Mouse (Mus musculus): ENCODE measurements around the gene Keap1. TPM values are rescaled to one million over a fixed set of nuclear protein-coding genes. Genes with fewer than 3 reads are reported as not detected.

Gene Keap1
- polyA plus RNA-seq (2014; fragmentation: Illumina TruSeq; extraction: RNeasy Lipid Tissue Mini Kit (QIAGEN cat#74804); ENCODE audit: low read depth, low replicate concordance): 6.6 TPM

GRCm38 (mm10) chr9:21238733-21239464 is at the start of gene Keap1:
Gene Keap1 (minus strand): TSS chr9:21239361.

GRCm38 (mm10) chr9:21287571-21288402 is 48.6 kb upstream of the Keap1 start, which contains the start of gene Kri1:
Gene Kri1 (minus strand): TSS chr9:21287969.

GRCm38 (mm10) chr9:21265000-21265561 is 25.9 kb upstream of the Keap1 start, which contains the start of gene Atg4d:
Gene Atg4d (plus strand): TSS chr9:21265293.

GRCm38 (mm10) chr9:21248326-21248725 is 9.2 kb upstream of the Keap1 start, which contains the start of gene S1pr5:
Gene S1pr5 (minus strand): TSS chr9:21248443.

Other genes starting within 250 kb of the Keap1 start
- 1.0 TPM for gene Mrpl4, start 236.6 kb downstream of the Keap1 start, polyA plus RNA-seq (2014; fragmentation: Illumina TruSeq; extraction: RNeasy Lipid Tissue Mini Kit (QIAGEN cat#74804); ENCODE audit: low read depth, low replicate concordance)
- gene Icam1, start 223.4 kb downstream of the Keap1 start, polyA plus RNA-seq (2014; fragmentation: Illumina TruSeq; extraction: RNeasy Lipid Tissue Mini Kit (QIAGEN cat#74804); ENCODE audit: low read depth, low replicate concordance): 3.1 TPM
- gene Icam4, start 210.0 kb downstream of the Keap1 start, polyA plus RNA-seq (2014; fragmentation: Illumina TruSeq; extraction: RNeasy Lipid Tissue Mini Kit (QIAGEN cat#74804); ENCODE audit: low read depth, low replicate concordance): not detected
- gene Icam5, start 207.3 kb downstream of the Keap1 start, polyA plus RNA-seq (2014; fragmentation: Illumina TruSeq; extraction: RNeasy Lipid Tissue Mini Kit (QIAGEN cat#74804); ENCODE audit: low read depth, low replicate concordance): not detected
- gene Zglp1, start 172.3 kb downstream of the Keap1 start, polyA plus RNA-seq (2014; fragmentation: Illumina TruSeq; extraction: RNeasy Lipid Tissue Mini Kit (QIAGEN cat#74804); ENCODE audit: low read depth, low replicate concordance): not detected
- not detected for gene Gm49373, start 166.3 kb downstream of the Keap1 start, polyA plus RNA-seq (2014; fragmentation: Illumina TruSeq; extraction: RNeasy Lipid Tissue Mini Kit (QIAGEN cat#74804); ENCODE audit: low read depth, low replicate concordance)
- 2.0 TPM for gene Fdx1l, start 165.7 kb downstream of the Keap1 start, polyA plus RNA-seq (2014; fragmentation: Illumina TruSeq; extraction: RNeasy Lipid Tissue Mini Kit (QIAGEN cat#74804); ENCODE audit: low read depth, low replicate concordance)
- gene Gm38431, start 147.4 kb downstream of the Keap1 start, polyA plus RNA-seq (2014; fragmentation: Illumina TruSeq; extraction: RNeasy Lipid Tissue Mini Kit (QIAGEN cat#74804); ENCODE audit: low read depth, low replicate concordance): 0.11 TPM
- gene Raver1, start 147.4 kb downstream of the Keap1 start, polyA plus RNA-seq (2014; fragmentation: Illumina TruSeq; extraction: RNeasy Lipid Tissue Mini Kit (QIAGEN cat#74804); ENCODE audit: low read depth, low replicate concordance): 3.2 TPM
- 2.3 TPM for gene Tyk2, start 108.1 kb downstream of the Keap1 start, polyA plus RNA-seq (2014; fragmentation: Illumina TruSeq; extraction: RNeasy Lipid Tissue Mini Kit (QIAGEN cat#74804); ENCODE audit: low read depth, low replicate concordance)
- 14.0 TPM for gene Cdc37, start 89.4 kb downstream of the Keap1 start, polyA plus RNA-seq (2014; fragmentation: Illumina TruSeq; extraction: RNeasy Lipid Tissue Mini Kit (QIAGEN cat#74804); ENCODE audit: low read depth, low replicate concordance)
- gene Pde4a, start 73.6 kb downstream of the Keap1 start, polyA plus RNA-seq (2014; fragmentation: Illumina TruSeq; extraction: RNeasy Lipid Tissue Mini Kit (QIAGEN cat#74804); ENCODE audit: low read depth, low replicate concordance): 0.69 TPM
- gene S1pr5, start 9.1 kb upstream of the Keap1 start, polyA plus RNA-seq (2014; fragmentation: Illumina TruSeq; extraction: RNeasy Lipid Tissue Mini Kit (QIAGEN cat#74804); ENCODE audit: low read depth, low replicate concordance): 2.5 TPM
- 2.4 TPM for gene Atg4d, start 25.9 kb upstream of the Keap1 start, polyA plus RNA-seq (2014; fragmentation: Illumina TruSeq; extraction: RNeasy Lipid Tissue Mini Kit (QIAGEN cat#74804); ENCODE audit: low read depth, low replicate concordance)
- gene Kri1, start 48.6 kb upstream of the Keap1 start, polyA plus RNA-seq (2014; fragmentation: Illumina TruSeq; extraction: RNeasy Lipid Tissue Mini Kit (QIAGEN cat#74804); ENCODE audit: low read depth, low replicate concordance): 2.3 TPM
- 0.74 TPM for gene Cdkn2d, start 52.0 kb upstream of the Keap1 start, polyA plus RNA-seq (2014; fragmentation: Illumina TruSeq; extraction: RNeasy Lipid Tissue Mini Kit (QIAGEN cat#74804); ENCODE audit: low read depth, low replicate concordance)
- not detected for gene Ap1m2, start 73.0 kb upstream of the Keap1 start, polyA plus RNA-seq (2014; fragmentation: Illumina TruSeq; extraction: RNeasy Lipid Tissue Mini Kit (QIAGEN cat#74804); ENCODE audit: low read depth, low replicate concordance)
- 3.2 TPM for gene Slc44a2, start 81.3 kb upstream of the Keap1 start, polyA plus RNA-seq (2014; fragmentation: Illumina TruSeq; extraction: RNeasy Lipid Tissue Mini Kit (QIAGEN cat#74804); ENCODE audit: low read depth, low replicate concordance)
- gene Ilf3, start 128.5 kb upstream of the Keap1 start, polyA plus RNA-seq (2014; fragmentation: Illumina TruSeq; extraction: RNeasy Lipid Tissue Mini Kit (QIAGEN cat#74804); ENCODE audit: low read depth, low replicate concordance): 4.7 TPM
- gene Qtrt1, start 172.5 kb upstream of the Keap1 start, polyA plus RNA-seq (2014; fragmentation: Illumina TruSeq; extraction: RNeasy Lipid Tissue Mini Kit (QIAGEN cat#74804); ENCODE audit: low read depth, low replicate concordance): not detected
- gene Dnm2, start 185.5 kb upstream of the Keap1 start, polyA plus RNA-seq (2014; fragmentation: Illumina TruSeq; extraction: RNeasy Lipid Tissue Mini Kit (QIAGEN cat#74804); ENCODE audit: low read depth, low replicate concordance): 9.2 TPM

Data from liver, adult 10 weeks (tissue).